Mouse (Mus musculus): ENCODE measurements around the gene Gm20458. TPM values are rescaled to one million over a fixed set of nuclear protein-coding genes. Genes with fewer than 3 reads are reported as not detected.

The Gm20458 gene
- polyA plus RNA-seq, 1 experiment: not detected

GRCm38 (mm10) chr2:164519171-164519526 is 58.4 kb downstream of the Gm20458 start:
- Histone ChIP-seq H3K4me1 (ENCODE audit: control insufficient read depth, insufficient read depth, low read length) (peaks cover 23% of the 10 kb centered on the region), H3K4me3 (ENCODE audit: insufficient read depth, low read length) (no peak overlapping the region), H3K27ac (ENCODE audit: insufficient read depth, low read depth, low read length) (no peak overlapping the region)
- TF ChIP-seq CTCF (IDR thresholded peaks at IDR 0.05; ENCODE audit: low read depth, low read length) (no peak), POLR2A (IDR thresholded peaks at IDR 0.05; ENCODE audit: borderline replicate concordance, low read depth, low read length) (no peak)

GRCm38 (mm10) chr2:164520782-164521181 is 60.0 kb downstream of the Gm20458 start:
- Histone ChIP-seq H3K27ac (ENCODE audit: insufficient read depth, low read depth, low read length) (no peak overlapping the region), H3K4me1 (ENCODE audit: control insufficient read depth, insufficient read depth, low read length) (peaks cover 25% of the 10 kb centered on the region), H3K4me3 (ENCODE audit: insufficient read depth, low read length) (no peak overlapping the region)
- TF ChIP-seq POLR2A (IDR thresholded peaks at IDR 0.05; ENCODE audit: borderline replicate concordance, low read depth, low read length) (no peak), CTCF (IDR thresholded peaks at IDR 0.05; ENCODE audit: low read depth, low read length) (peak; percentile 59)

- no peak overlapping the region for H3K27ac ChIP-seq (ENCODE audit: insufficient read depth, low read depth, low read length)
- TF ChIP-seq CTCF (IDR thresholded peaks at IDR 0.05; ENCODE audit: low read depth, low read length) (no peak), POLR2A (IDR thresholded peaks at IDR 0.05; ENCODE audit: borderline replicate concordance, low read depth, low read length) (no peak)
- H3K4me3 ChIP-seq (ENCODE audit: insufficient read depth, low read length): peak overlapping the region; percentile 14
- H3K4me1 ChIP-seq (ENCODE audit: control insufficient read depth, insufficient read depth, low read length): peaks cover 25% of the 10 kb centered on the region
Measured at GRCm38 (mm10) chr2:164521841-164522240, 61.1 kb downstream of the Gm20458 start.

- no peak for TF ChIP-seq CTCF (IDR thresholded peaks at IDR 0.05; ENCODE audit: low read depth, low read length)
- no peak for TF ChIP-seq POLR2A (IDR thresholded peaks at IDR 0.05; ENCODE audit: borderline replicate concordance, low read depth, low read length)
- Histone ChIP-seq H3K27ac (ENCODE audit: insufficient read depth, low read depth, low read length) (no peak overlapping the region), H3K4me3 (ENCODE audit: insufficient read depth, low read length) (peak overlapping the region; percentile 14), H3K4me1 (ENCODE audit: control insufficient read depth, insufficient read depth, low read length) (peaks cover 25% of the 10 kb centered on the region)
Measured at GRCm38 (mm10) chr2:164522280-164522679, 61.5 kb downstream of the Gm20458 start.

GRCm38 (mm10) chr2:164523301-164523773 is 62.6 kb downstream of the Gm20458 start:
- no peak overlapping the region for H3K4me3 ChIP-seq (ENCODE audit: insufficient read depth, low read length)
- no peak overlapping the region for H3K27ac ChIP-seq (ENCODE audit: insufficient read depth, low read depth, low read length)
- H3K4me1 ChIP-seq (ENCODE audit: control insufficient read depth, insufficient read depth, low read length): peaks cover 25% of the 10 kb centered on the region
- TF ChIP-seq POLR2A (IDR thresholded peaks at IDR 0.05; ENCODE audit: borderline replicate concordance, low read depth, low read length): no peak
- TF ChIP-seq CTCF (IDR thresholded peaks at IDR 0.05; ENCODE audit: low read depth, low read length): no peak

GRCm38 (mm10) chr2:164528557-164528956 is 67.8 kb downstream of the Gm20458 start:
- TF ChIP-seq POLR2A (IDR thresholded peaks at IDR 0.05; ENCODE audit: borderline replicate concordance, low read depth, low read length) (no peak), CTCF (IDR thresholded peaks at IDR 0.05; ENCODE audit: low read depth, low read length) (no peak)
- Histone ChIP-seq H3K4me3 (ENCODE audit: insufficient read depth, low read length) (no peak overlapping the region), H3K27ac (ENCODE audit: insufficient read depth, low read depth, low read length) (no peak overlapping the region), H3K4me1 (ENCODE audit: control insufficient read depth, insufficient read depth, low read length) (peaks cover 9% of the 10 kb centered on the region; the same call in 1 of the 2 replicates)

GRCm38 (mm10) chr2:164531169-164531568 is 70.4 kb downstream of the Gm20458 start:
- Histone ChIP-seq H3K4me1 (ENCODE audit: control insufficient read depth, insufficient read depth, low read length) (peaks cover 5% of the 10 kb centered on the region; the same call in 1 of the 2 replicates), H3K27ac (ENCODE audit: insufficient read depth, low read depth, low read length) (no peak overlapping the region), H3K4me3 (ENCODE audit: insufficient read depth, low read length) (no peak overlapping the region)
- peak; percentile 52 for TF ChIP-seq CTCF (IDR thresholded peaks at IDR 0.05; ENCODE audit: low read depth, low read length)
- TF ChIP-seq POLR2A (IDR thresholded peaks at IDR 0.05; ENCODE audit: borderline replicate concordance, low read depth, low read length): no peak

GRCm38 (mm10) chr2:164534315-164534714 is 73.5 kb downstream of the Gm20458 start:
- Histone ChIP-seq H3K27ac (ENCODE audit: insufficient read depth, low read depth, low read length) (no peak overlapping the region), H3K4me1 (ENCODE audit: control insufficient read depth, insufficient read depth, low read length) (no peaks in the 10 kb centered on the region), H3K4me3 (ENCODE audit: insufficient read depth, low read length) (no peak overlapping the region)
- no peak for TF ChIP-seq POLR2A (IDR thresholded peaks at IDR 0.05; ENCODE audit: borderline replicate concordance, low read depth, low read length)
- no peak for TF ChIP-seq CTCF (IDR thresholded peaks at IDR 0.05; ENCODE audit: low read depth, low read length)

- no peak for TF ChIP-seq POLR2A (IDR thresholded peaks at IDR 0.05; ENCODE audit: borderline replicate concordance, low read depth, low read length)
- no peak for TF ChIP-seq CTCF (IDR thresholded peaks at IDR 0.05; ENCODE audit: low read depth, low read length)
Measured at GRCm38 (mm10) chr2:164537003-164537402, 76.2 kb downstream of the Gm20458 start.

More at GRCm38 (mm10) chr2:164537003-164537402, 76.2 kb downstream of the Gm20458 start:
- no peaks in the 10 kb centered on the region for H3K4me1 ChIP-seq (ENCODE audit: control insufficient read depth, insufficient read depth, low read length)
- H3K4me3 ChIP-seq (ENCODE audit: insufficient read depth, low read length): no peak overlapping the region
- no peak overlapping the region for H3K27ac ChIP-seq (ENCODE audit: insufficient read depth, low read depth, low read length)

Other genes starting within 250 kb of the Gm20458 start
- not detected in 2 replicates for gene Wfdc15b, start 239.3 kb upstream of the Gm20458 start, polyA plus RNA-seq (2012; ENCODE audit: insufficient read depth, insufficient read length, missing spikeins)
- not detected in 2 replicates for gene Svs2, start 222.5 kb upstream of the Gm20458 start, polyA plus RNA-seq (2012; ENCODE audit: insufficient read depth, insufficient read length, missing spikeins)
- gene Svs3b, start 204.3 kb upstream of the Gm20458 start, polyA plus RNA-seq (2012; ENCODE audit: insufficient read depth, insufficient read length, missing spikeins): not detected in 2 replicates
- gene Svs4, start 182.5 kb upstream of the Gm20458 start, polyA plus RNA-seq (2012; ENCODE audit: insufficient read depth, insufficient read length, missing spikeins): not detected in 2 replicates
- not detected in 2 replicates for gene Svs3a, start 171.7 kb upstream of the Gm20458 start, polyA plus RNA-seq (2012; ENCODE audit: insufficient read depth, insufficient read length, missing spikeins)
- not detected in 2 replicates for gene Svs6, start 144.2 kb upstream of the Gm20458 start, polyA plus RNA-seq (2012; ENCODE audit: insufficient read depth, insufficient read length, missing spikeins)
- not detected in 2 replicates for gene Svs5, start 128.2 kb upstream of the Gm20458 start, polyA plus RNA-seq (2012; ENCODE audit: insufficient read depth, insufficient read length, missing spikeins)
- gene Slpi, start 71.9 kb upstream of the Gm20458 start, polyA plus RNA-seq (2012; ENCODE audit: insufficient read depth, insufficient read length, missing spikeins): 2.1 and 2.3 TPM in 2 replicates
- gene Rbpjl, start 57.8 kb upstream of the Gm20458 start, polyA plus RNA-seq (2012; ENCODE audit: insufficient read depth, insufficient read length, missing spikeins): not detected in 2 replicates
- not detected in 2 replicates for gene Matn4, start 55.8 kb upstream of the Gm20458 start, polyA plus RNA-seq (2012; ENCODE audit: insufficient read depth, insufficient read length, missing spikeins)
- gene Sdc4, start 17.1 kb upstream of the Gm20458 start, polyA plus RNA-seq (2012; ENCODE audit: insufficient read depth, insufficient read length, missing spikeins): 125 and 132 TPM in 2 replicates
- 33.3 and 33.9 TPM in 2 replicates for gene Sys1, start 4.0 kb upstream of the Gm20458 start, polyA plus RNA-seq (2012; ENCODE audit: insufficient read depth, insufficient read length, missing spikeins)
- gene Trp53tg5, start 12.8 kb downstream of the Gm20458 start, polyA plus RNA-seq (2012; ENCODE audit: insufficient read depth, insufficient read length, missing spikeins): not detected in 2 replicates
- 67.6 and 75.8 TPM in 2 replicates for gene Dbndd2, start 25.1 kb downstream of the Gm20458 start, polyA plus RNA-seq (2012; ENCODE audit: insufficient read depth, insufficient read length, missing spikeins)
- 58.5 and 80.9 TPM in 2 replicates for gene Pigt, start 36.6 kb downstream of the Gm20458 start, polyA plus RNA-seq (2012; ENCODE audit: insufficient read depth, insufficient read length, missing spikeins)
- gene Wfdc2, start 101.4 kb downstream of the Gm20458 start, polyA plus RNA-seq (2012; ENCODE audit: insufficient read depth, insufficient read length, missing spikeins): not detected in 2 replicates
- gene Spint3, start 112.5 kb downstream of the Gm20458 start, polyA plus RNA-seq (2012; ENCODE audit: insufficient read depth, insufficient read length, missing spikeins): not detected in 2 replicates
- not detected in 2 replicates for gene Wfdc6a, start 124.5 kb downstream of the Gm20458 start, polyA plus RNA-seq (2012; ENCODE audit: insufficient read depth, insufficient read length, missing spikeins)
- not detected in 2 replicates for gene Eppin, start 132.6 kb downstream of the Gm20458 start, polyA plus RNA-seq (2012; ENCODE audit: insufficient read depth, insufficient read length, missing spikeins)
- gene Wfdc6b, start 152.6 kb downstream of the Gm20458 start, polyA plus RNA-seq (2012; ENCODE audit: insufficient read depth, insufficient read length, missing spikeins): not detected in 2 replicates
- not detected in 2 replicates for gene Wfdc8, start 152.7 kb downstream of the Gm20458 start, polyA plus RNA-seq (2012; ENCODE audit: insufficient read depth, insufficient read length, missing spikeins)
- not detected in 2 replicates for gene Wfdc16, start 177.8 kb downstream of the Gm20458 start, polyA plus RNA-seq (2012; ENCODE audit: insufficient read depth, insufficient read length, missing spikeins)
- not detected in 2 replicates for gene Wfdc10, start 195.1 kb downstream of the Gm20458 start, polyA plus RNA-seq (2012; ENCODE audit: insufficient read depth, insufficient read length, missing spikeins)
- not detected in 2 replicates for gene Wfdc9, start 195.6 kb downstream of the Gm20458 start, polyA plus RNA-seq (2012; ENCODE audit: insufficient read depth, insufficient read length, missing spikeins)
- not detected in 2 replicates for gene Wfdc11, start 213.1 kb downstream of the Gm20458 start, polyA plus RNA-seq (2012; ENCODE audit: insufficient read depth, insufficient read length, missing spikeins)
- gene Wfdc13, start 224.1 kb downstream of the Gm20458 start, polyA plus RNA-seq (2012; ENCODE audit: insufficient read depth, insufficient read length, missing spikeins): not detected in 2 replicates
- not detected in 2 replicates for gene Spint4, start 237.5 kb downstream of the Gm20458 start, polyA plus RNA-seq (2012; ENCODE audit: insufficient read depth, insufficient read length, missing spikeins)